ENCODE assay signal across 7 mouse cellular contexts in the genomic region with DNA sequence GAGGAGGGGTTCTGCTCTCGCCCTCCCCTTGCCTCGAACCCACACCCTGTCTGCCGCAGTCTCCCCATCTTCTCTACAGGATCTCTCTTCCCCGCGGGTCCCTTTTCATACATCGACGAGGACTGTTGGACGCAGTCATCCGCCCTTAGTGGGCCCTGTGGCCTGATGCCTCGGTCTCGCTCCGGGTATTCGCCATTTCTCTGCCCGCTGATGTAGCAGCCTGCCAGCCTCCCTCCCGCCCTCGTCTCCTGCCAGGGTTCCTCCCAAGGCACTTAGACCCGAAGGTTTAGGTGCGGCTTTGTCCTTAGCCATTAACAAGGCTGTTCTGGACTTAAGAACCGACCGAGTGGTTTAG. TPM values are rescaled to one million over a fixed set of nuclear protein-coding genes. Genes with fewer than 3 reads are reported as not detected.
DNase-seq lines count a peak whose midpoint lies in the region; ATAC-seq lines count a peak whose summit lies in the region.

No protein-coding gene starts in this region.

- H3K27ac ChIP-seq in forebrain, embryonic 10.5 days: peak overlapping the region; percentile 79
- peak overlapping the region; percentile 78 for H3K27ac ChIP-seq in limb, embryonic 12.5 days
- no peak overlapping the region for H3K27ac ChIP-seq in stomach, embryonic 14.5 days (ENCODE audit: low read length)

- peak; percentile 36 for DNase-seq in urinary bladder, adult 2 months (ENCODE audit: low spot score)
- DNase-seq in urinary bladder, postnatal 25 days (ENCODE audit: low spot score): no peak
- peak; percentile 48 for DNase-seq in forebrain, embryonic 10.5 days (ENCODE audit: extremely low spot score, low spot score)
- no peak for DNase-seq in left cerebral cortex, postnatal 14 days (ENCODE audit: low spot score in 2 of 2)
- DNase-seq in right cerebral cortex, adult 18-20 months: no peak

- H3K4me2 ChIP-seq in limb, embryonic 12.5 days: peak overlapping the region; percentile 91
- peak overlapping the region; percentile 84 for H3K4me2 ChIP-seq in stomach, embryonic 14.5 days (replicated peaks; ENCODE audit: low read depth, low read length)

- peaks cover 57% of the 10 kb centered on the region for H3K4me1 ChIP-seq in forebrain, embryonic 10.5 days
- H3K4me1 ChIP-seq in limb, embryonic 12.5 days (replicated peaks): peaks cover 82% of the 10 kb centered on the region
- peaks cover 5% of the 10 kb centered on the region; the same call in 1 of the 2 replicates for H3K4me1 ChIP-seq in stomach, embryonic 14.5 days (ENCODE audit: control insufficient read depth, insufficient read depth, low read length)

- H3K27me3 ChIP-seq in forebrain, embryonic 10.5 days (ENCODE audit: poor library complexity, severe bottlenecking): peaks cover 100% of the 10 kb centered on the region
- peaks cover 60% of the 10 kb centered on the region for H3K27me3 ChIP-seq in limb, embryonic 12.5 days
- H3K27me3 ChIP-seq in stomach, embryonic 14.5 days (ENCODE audit: control insufficient read depth, insufficient read depth, low read length): peaks cover 59% of the 10 kb centered on the region

- 0 out of 2 replicates have a peak, but pooled peaks have one; percentile 2 for ATAC-seq in limb, embryonic 12.5 days (ENCODE audit: insufficient number of reproducible peaks, insufficient read depth, low FRiP score, low TSS enrichment, low read depth)
- no peak for ATAC-seq in stomach, embryonic 14.5 days (ENCODE audit: insufficient number of reproducible peaks, insufficient read depth, low FRiP score, low read depth)

- intact Hi-C loops in left cerebral cortex, postnatal 14 days (cut with DNase I): loop anchor here (10.0 kb wide), 1 partner anchor 418 kb away; a partner anchor contains a TSS

- no peaks in the 10 kb centered on the region for H3K9me3 ChIP-seq in forebrain, embryonic 10.5 days
- H3K9me3 ChIP-seq in limb, embryonic 12.5 days: no peaks in the 10 kb centered on the region
- H3K9me3 ChIP-seq in stomach, embryonic 14.5 days (ENCODE audit: control insufficient read depth, low read depth, low read length): no peaks in the 10 kb centered on the region

- H3K9ac ChIP-seq in limb, embryonic 12.5 days (replicated peaks): peak overlapping the region; percentile 73
- H3K9ac ChIP-seq in stomach, embryonic 14.5 days (replicated peaks; ENCODE audit: low read depth, low read length): peak overlapping the region; percentile 7; the same call in 1 of the 2 replicates

- WGBS in forebrain, embryonic 10.5 days: under 1% methylated on average over 20 of the region's 20 CpGs
- 1% methylated on average over 20 of the region's 20 CpGs for WGBS in limb, embryonic 12.5 days
- WGBS in stomach, embryonic 14.5 days: 2% methylated on average over 20 of the region's 20 CpGs

- H3K36me3 ChIP-seq in forebrain, embryonic 10.5 days (replicated peaks): no peaks in the 10 kb centered on the region
- H3K36me3 ChIP-seq in limb, embryonic 12.5 days: no peaks in the 10 kb centered on the region
- no peaks in the 10 kb centered on the region for H3K36me3 ChIP-seq in stomach, embryonic 14.5 days (ENCODE audit: control insufficient read depth, insufficient read depth, low read length)

- H3K4me3 ChIP-seq in forebrain, embryonic 10.5 days: peak overlapping the region; percentile 57
- peak overlapping the region; percentile 52 for H3K4me3 ChIP-seq in limb, embryonic 12.5 days (replicated peaks)
- peak overlapping the region; percentile 44 for H3K4me3 ChIP-seq in stomach, embryonic 14.5 days (ENCODE audit: low read depth, low read length)

RNA-seq across cellular contexts. Expression of a gene that starts 25.3 kb away (rescaled TPM):
- 52.1 and 79.6 TPM in 2 replicates for polyA plus RNA-seq in urinary bladder, adult 2 months (2012; rRNA removed)
- 21.9 and 24.0 TPM in 2 replicates for polyA plus RNA-seq in forebrain, embryonic 10.5 days (2016; fragmentation: Nextera tagmentation; extraction: Ambion mirVana)
- 43.0 and 49.4 TPM in 2 replicates for polyA plus RNA-seq in limb, embryonic 12.5 days (2016; fragmentation: Nextera tagmentation; extraction: Ambion mirVana)
- 31.9 and 34.4 TPM in 2 replicates for polyA plus RNA-seq in stomach, embryonic 14.5 days (2014; fragmentation: Nextera tagmentation; extraction: Ambion mirVana)
- total RNA-seq in left cerebral cortex, postnatal 14 days (2021): 10 to 100 TPM; 56.9 to 58.4 TPM

Comparison
In these comparisons a context has a peak if more than half of its experiments do, and no peak if none do; other contexts are left out.
1. DNase-seq: peak in urinary bladder, adult 2 months (single experiment) and forebrain, embryonic 10.5 days (single experiment); none in urinary bladder, postnatal 25 days (single experiment), left cerebral cortex, postnatal 14 days (0 of 2) and right cerebral cortex, adult 18-20 months (single experiment).
2. Peak in every context shown above with its lines, with median percentiles within 50 percentile points of each other: H3K4me3 ChIP-seq.